Mouse (Mus musculus) embryonic facial prominence, embryonic 14.5 days (tissue): ENCODE measurements around the gene Krtap4-16. TPM values are rescaled to one million over a fixed set of nuclear protein-coding genes. Genes with fewer than 3 reads are reported as not detected.
"Not testable (repeated sequence)": the region's sequence is repeated elsewhere in the genome, so short reads cannot be mapped to it uniquely, and the experiment has no call there.

ENCODE experiments used
- ATAC-seq: fragments of 200-750 bp; cut with Nextera tagmentation; 2 replicates; pipeline ENCODE4 v1.8.0; 2017; ENCODE audit warnings: low read depth, moderate number of reproducible peaks, moderate TSS enrichment
- DNase-seq: peaks from one replicate; pipeline ENCODE4 v3.0.0-alpha.2; 2015; ENCODE audit warnings: low spot score
- H3K27ac ChIP-seq: fragments of 300-500 bp; sonication (generic); replicated peaks from 2 replicates; pipeline ENCODE4 v1.5.1; 2014; ENCODE audit warnings: low read depth, mild to moderate bottlenecking, low read length, moderate library complexity
- H3K27me3 ChIP-seq: fragments of 300-500 bp; sonication (generic); replicated peaks from 2 replicates; pipeline ENCODE4 v1.6.1; 2014; ENCODE audit warnings: low read length; ENCODE audit not compliant: control insufficient read depth, insufficient read depth
- H3K36me3 ChIP-seq: fragments of 300-500 bp; sonication (generic); 2 replicates; pipeline ENCODE4 v1.6.1; 2014; ENCODE audit warnings: low read length, mixed read lengths; ENCODE audit not compliant: control insufficient read depth, insufficient read depth
- H3K4me1 ChIP-seq: fragments of 300-500 bp; sonication (generic); 2 replicates; pipeline ENCODE4 v1.6.1; 2014; ENCODE audit warnings: antibody characterized with exemption, low read length; ENCODE audit not compliant: control insufficient read depth, insufficient read depth
- H3K4me2 ChIP-seq: fragments of 300-500 bp; sonication (generic); 2 replicates; pipeline ENCODE4 v1.6.1; 2014; ENCODE audit warnings: low read depth, mild to moderate bottlenecking, low read length, moderate library complexity, mixed read lengths
- H3K4me3 ChIP-seq: fragments of 300-500 bp; sonication (generic); 2 replicates; pipeline ENCODE4 v1.5.1; 2014; ENCODE audit warnings: low read depth, mild to moderate bottlenecking, low read length
- H3K9ac ChIP-seq: fragments of 300-500 bp; sonication (generic); 2 replicates; pipeline ENCODE4 v1.6.1; 2014; ENCODE audit warnings: low read depth, mild to moderate bottlenecking, low read length, moderate library complexity, mixed read lengths
- H3K9me3 ChIP-seq: fragments of 300-500 bp; sonication (generic); 2 replicates; pipeline ENCODE4 v1.6.1; 2016; ENCODE audit warnings: low read length; ENCODE audit not compliant: control insufficient read depth
- WGBS: fragments of 180-500 bp; shearing (Covaris S2); extraction: QIAGEN DNeasy Blood & Tissue Kit; methylation state at CpG from one replicate; pipeline ENCODE4 v1.1.7; 2014; 5-methylcytosine and 5-hydroxymethylcytosine counted together
- polyA plus RNA-seq: library from polyadenylated mRNA; unstranded; fragments of >200 nt; fragmentation: Nextera tagmentation; extraction: Ambion mirVana; gene quantifications from 2 replicates; pipeline ENCODE4 v1.2.1, GENCODE M21; 2014

The Krtap4-16 gene
- polyA plus RNA-seq, 1 experiment from 2014 or later = not detected

GRCm38 (mm10) chr11:99837966-99838365 lies 13.4 kb downstream of the Krtap4-16 start, which contains the start of gene 2300003K06Rik:
Gene 2300003K06Rik, minus strand, starts transcription at chr11:99838066.
- no peak within 1 kb of the TSS for H3K4me3 ChIP-seq
- 81% methylated on average over 1 of the region's 1 CpGs for WGBS
- no peak within 1 kb of the TSS for H3K27ac ChIP-seq
- no peaks in the 10 kb centered on the region for H3K4me1 ChIP-seq
- no peaks in the 10 kb centered on the region for H3K9me3 ChIP-seq
- no peaks in the 10 kb centered on the region for H3K27me3 ChIP-seq
- DNase-seq (no peak), ATAC-seq (no peak)
- H3K4me2 ChIP-seq = no peak within 1 kb of the TSS
- H3K9ac ChIP-seq = no peak within 1 kb of the TSS
- no peaks in the 10 kb centered on the region for H3K36me3 ChIP-seq

- not testable (repeated sequence) for DNase-seq
- 80% methylated on average over 2 of the region's 2 CpGs for whole genome bisulfite sequencing
Measured at GRCm38 (mm10) chr11:99815566-99815965, 35.8 kb downstream of the Krtap4-16 start, which contains the start of gene Gm11564. Gene Gm11564, minus strand, starts transcription at chr11:99815666.

GRCm38 (mm10) chr11:99809792-99810191 lies 41.6 kb downstream of the Krtap4-16 start, which contains the start of gene Krtap4-13:
Gene Krtap4-13, minus strand, starts transcription at chr11:99809892.
- H3K4me1 ChIP-seq, H3K9ac ChIP-seq, H3K4me3 ChIP-seq, DNase-seq, H3K4me2 ChIP-seq, ATAC-seq, H3K9me3 ChIP-seq, H3K27ac ChIP-seq, H3K36me3 ChIP-seq, H3K27me3 ChIP-seq: not testable (repeated sequence)

More at GRCm38 (mm10) chr11:99815566-99815965, 35.8 kb downstream of the Krtap4-16 start, which contains the start of gene Gm11564:
- not testable (repeated sequence) for H3K27me3 ChIP-seq, H3K4me3 ChIP-seq, H3K4me1 ChIP-seq, H3K9ac ChIP-seq, ATAC-seq, H3K27ac ChIP-seq, H3K9me3 ChIP-seq, H3K36me3 ChIP-seq, H3K4me2 ChIP-seq

GRCm38 (mm10) chr11:99804346-99804745 lies 47.1 kb downstream of the Krtap4-16 start, which contains the start of gene Gm11554:
Gene Gm11554, minus strand, starts transcription at chr11:99804446.
- not testable (repeated sequence) for H3K4me1 ChIP-seq, H3K27ac ChIP-seq, H3K4me2 ChIP-seq, ATAC-seq, H3K27me3 ChIP-seq, H3K9me3 ChIP-seq, H3K36me3 ChIP-seq, H3K9ac ChIP-seq, DNase-seq, H3K4me3 ChIP-seq
- WGBS = no CpG with 5 or more reads among the region's 1 CpGs

Other genes with a start within 250 kb of the Krtap4-16 start
- not detected in 2 replicates for gene Gm11938, start 248.3 kb downstream of the Krtap4-16 start, polyA plus RNA-seq
- not detected in 2 replicates for gene Gm11937, start 241.4 kb downstream of the Krtap4-16 start, polyA plus RNA-seq
- gene Krtap2-4, start 236.8 kb downstream of the Krtap4-16 start, polyA plus RNA-seq = 0.54 TPM in 1 of 2 replicates, not detected in the other
- gene Gm11562, start 231.2 kb downstream of the Krtap4-16 start, polyA plus RNA-seq = not detected in 2 replicates
- gene Krtap4-1, start 223.4 kb downstream of the Krtap4-16 start, polyA plus RNA-seq = not detected in 2 replicates
- not detected in 2 replicates for gene Krtap4-2, start 216.5 kb downstream of the Krtap4-16 start, polyA plus RNA-seq
- 0.29 TPM in 1 of 2 replicates, not detected in the other for gene Krtap4-7, start 207.5 kb downstream of the Krtap4-16 start, polyA plus RNA-seq
- gene Gm11555, start 201.4 kb downstream of the Krtap4-16 start, polyA plus RNA-seq = not detected in 2 replicates
- gene Gm11563, start 192.6 kb downstream of the Krtap4-16 start, polyA plus RNA-seq = 0.17 TPM in 1 of 2 replicates, not detected in the other
- gene Krtap4-6, start 185.6 kb downstream of the Krtap4-16 start, polyA plus RNA-seq = not detected in 2 replicates
- gene Gm14190, start 160.9 kb downstream of the Krtap4-16 start, polyA plus RNA-seq = not detected in 2 replicates
- gene Gm14180, start 117.3 kb downstream of the Krtap4-16 start, polyA plus RNA-seq = not detected in 2 replicates
- gene Gm11595, start 78.7 kb downstream of the Krtap4-16 start, polyA plus RNA-seq = not detected in 2 replicates
- gene Krtap4-8, start 70.9 kb downstream of the Krtap4-16 start, polyA plus RNA-seq = not detected in 2 replicates
- gene Krtap4-9, start 66.4 kb downstream of the Krtap4-16 start, polyA plus RNA-seq = not detected in 2 replicates
- gene Gm11596, start 58.1 kb downstream of the Krtap4-16 start, polyA plus RNA-seq = not detected in 2 replicates
- gene Gm11569, start 52.7 kb downstream of the Krtap4-16 start, polyA plus RNA-seq = not detected in 2 replicates
- gene Gm11554, start 47.2 kb downstream of the Krtap4-16 start, polyA plus RNA-seq = not detected in 2 replicates
- gene Krtap4-13, start 41.7 kb downstream of the Krtap4-16 start, polyA plus RNA-seq = not detected in 2 replicates
- gene Gm11564, start 35.9 kb downstream of the Krtap4-16 start, polyA plus RNA-seq = not detected in 2 replicates
- not detected in 2 replicates for gene 2300003K06Rik, start 13.5 kb downstream of the Krtap4-16 start, polyA plus RNA-seq
- gene Gm11568, start 6.3 kb upstream of the Krtap4-16 start, polyA plus RNA-seq = not detected in 2 replicates
- not detected in 2 replicates for gene Gm11559, start 12.9 kb upstream of the Krtap4-16 start, polyA plus RNA-seq
- not detected in 2 replicates for gene Krtap9-1, start 21.8 kb upstream of the Krtap4-16 start, polyA plus RNA-seq
- not detected in 2 replicates for gene Gm11567, start 27.6 kb upstream of the Krtap4-16 start, polyA plus RNA-seq
- not detected in 2 replicates for gene Krtap31-1, start 56.3 kb upstream of the Krtap4-16 start, polyA plus RNA-seq
- gene Gm11565, start 63.1 kb upstream of the Krtap4-16 start, polyA plus RNA-seq = not detected in 2 replicates
- not detected in 2 replicates for gene Krtap31-2, start 84.7 kb upstream of the Krtap4-16 start, polyA plus RNA-seq
- not detected in 2 replicates for gene Krtap9-5, start 96.9 kb upstream of the Krtap4-16 start, polyA plus RNA-seq
- not detected in 2 replicates for gene Krtap29-1, start 127.4 kb upstream of the Krtap4-16 start, polyA plus RNA-seq
- 0.26 TPM in 1 of 2 replicates, not detected in the other for gene Krtap16-1, start 135.0 kb upstream of the Krtap4-16 start, polyA plus RNA-seq
- gene Krtap17-1, start 142.4 kb upstream of the Krtap4-16 start, polyA plus RNA-seq = 0.38 and 0.63 TPM in 2 replicates
- 0.20 and 0.54 TPM in 2 replicates for gene Krt33a, start 164.6 kb upstream of the Krtap4-16 start, polyA plus RNA-seq
- 0.96 and 1.3 TPM in 2 replicates for gene Krt33b, start 178.3 kb upstream of the Krtap4-16 start, polyA plus RNA-seq
- gene Krt34, start 189.9 kb upstream of the Krtap4-16 start, polyA plus RNA-seq = 0.40 TPM in 1 of 2 replicates, not detected in the other
- 0.30 and 1.3 TPM in 2 replicates for gene Krt31, start 198.9 kb upstream of the Krtap4-16 start, polyA plus RNA-seq
- 0.79 and 1.4 TPM in 2 replicates for gene Krt32, start 236.6 kb upstream of the Krtap4-16 start, polyA plus RNA-seq
- 1.5 and 2.9 TPM in 2 replicates for gene Krt35, start 244.6 kb upstream of the Krtap4-16 start, polyA plus RNA-seq